Mouse (Mus musculus): ENCODE data around the gene Zc3h18. TPM values are rescaled to one million over a fixed set of nuclear protein-coding genes. Genes with fewer than 3 reads are reported as not detected.

Gene Zc3h18
- polyA plus RNA-seq, 1 experiment from 2014 or later = 37.0 TPM

GRCm38 (mm10) chr8:122415554-122415953 lies 39.1 kb downstream of the Zc3h18 start:
- Histone ChIP-seq H3K9ac (no peak overlapping the region), H3K9me3 (no peaks in the 10 kb centered on the region), H3K4me2 (no peak overlapping the region), H3K4me1 (replicated peaks) (no peaks in the 10 kb centered on the region), H3K27ac (replicated peaks) (no peak overlapping the region), H3K4me3 (no peak overlapping the region), H3K36me3 (peaks cover 85% of the 10 kb centered on the region), H3K27me3 (no peaks in the 10 kb centered on the region)
- WGBS = 89% methylated on average over 6 of the region's 6 CpGs
- ATAC-seq (ENCODE audit: low read depth) = no peak

GRCm38 (mm10) chr8:122419881-122420555 lies 43.6 kb downstream of the Zc3h18 start:
- Histone ChIP-seq H3K36me3 (peaks cover 40% of the 10 kb centered on the region), H3K27me3 (no peaks in the 10 kb centered on the region), H3K9me3 (no peaks in the 10 kb centered on the region), H3K27ac (replicated peaks) (no peak overlapping the region), H3K4me3 (no peak overlapping the region), H3K4me2 (no peak overlapping the region), H3K9ac (no peak overlapping the region), H3K4me1 (replicated peaks) (no peaks in the 10 kb centered on the region)
- no peak for ATAC-seq (ENCODE audit: low read depth)
- 72% methylated on average over 9 of the region's 9 CpGs for WGBS

- 88% methylated on average over 14 of the region's 14 CpGs for WGBS
- H3K4me1 ChIP-seq (replicated peaks) = no peaks in the 10 kb centered on the region
- peaks cover 25% of the 10 kb centered on the region for H3K36me3 ChIP-seq
- ATAC-seq (ENCODE audit: low read depth) = no peak
- H3K4me2 ChIP-seq = no peak within 1 kb of the TSS
- H3K27ac ChIP-seq (replicated peaks) = no peak within 1 kb of the TSS
- no peaks in the 10 kb centered on the region for H3K9me3 ChIP-seq
- no peak within 1 kb of the TSS for H3K9ac ChIP-seq
- no peaks in the 10 kb centered on the region for H3K27me3 ChIP-seq
- H3K4me3 ChIP-seq = no peak within 1 kb of the TSS
These were observed 45.1 kb downstream of the Zc3h18 start, which contains the start of gene Il17c for GRCm38 (mm10) chr8:122421376-122422070. Gene Il17c, plus strand, starts transcription at chr8:122422020.

- H3K27me3 ChIP-seq = no peaks in the 10 kb centered on the region
- H3K9me3 ChIP-seq = no peaks in the 10 kb centered on the region
- WGBS = 84% methylated on average over 24 of the region's 24 CpGs
- H3K9ac ChIP-seq = no peak overlapping the region
- peaks cover 10% of the 10 kb centered on the region for H3K36me3 ChIP-seq
- H3K4me3 ChIP-seq = no peak overlapping the region
- ATAC-seq (ENCODE audit: low read depth) = no peak
- H3K27ac ChIP-seq (replicated peaks) = no peak overlapping the region
- no peaks in the 10 kb centered on the region for H3K4me1 ChIP-seq (replicated peaks)
- no peak overlapping the region for H3K4me2 ChIP-seq
These were observed 46.8 kb downstream of the Zc3h18 start for GRCm38 (mm10) chr8:122423217-122423616.

GRCm38 (mm10) chr8:122423659-122424058 lies 47.2 kb downstream of the Zc3h18 start:
- no peak for ATAC-seq (ENCODE audit: low read depth)

GRCm38 (mm10) chr8:122426145-122426544 lies 49.7 kb downstream of the Zc3h18 start:
- Histone ChIP-seq H3K36me3 (no peaks in the 10 kb centered on the region), H3K4me1 (replicated peaks) (no peaks in the 10 kb centered on the region), H3K9me3 (no peaks in the 10 kb centered on the region), H3K4me3 (no peak overlapping the region), H3K9ac (no peak overlapping the region), H3K4me2 (no peak overlapping the region), H3K27ac (replicated peaks) (no peak overlapping the region), H3K27me3 (no peaks in the 10 kb centered on the region)
- 81% methylated on average over 9 of the region's 9 CpGs for WGBS
- ATAC-seq (ENCODE audit: low read depth) = no peak

More at GRCm38 (mm10) chr8:122423659-122424058, 47.2 kb downstream of the Zc3h18 start:
- WGBS = 62% methylated on average over 5 of the region's 5 CpGs
- Histone ChIP-seq H3K9me3 (no peaks in the 10 kb centered on the region), H3K36me3 (peaks cover 6% of the 10 kb centered on the region), H3K27me3 (no peaks in the 10 kb centered on the region), H3K9ac (no peak overlapping the region), H3K27ac (replicated peaks) (no peak overlapping the region), H3K4me3 (no peak overlapping the region), H3K4me2 (no peak overlapping the region), H3K4me1 (replicated peaks) (no peaks in the 10 kb centered on the region)

GRCm38 (mm10) chr8:122427607-122428006 lies 51.2 kb downstream of the Zc3h18 start:
- 89% methylated on average over 7 of the region's 7 CpGs for WGBS
- Histone ChIP-seq H3K9ac (no peak overlapping the region), H3K36me3 (no peaks in the 10 kb centered on the region), H3K4me2 (no peak overlapping the region), H3K4me1 (replicated peaks) (peaks cover 12% of the 10 kb centered on the region), H3K4me3 (no peak overlapping the region), H3K27me3 (no peaks in the 10 kb centered on the region), H3K27ac (replicated peaks) (no peak overlapping the region), H3K9me3 (no peaks in the 10 kb centered on the region)
- ATAC-seq (ENCODE audit: low read depth) = no peak

- H3K4me3 ChIP-seq = no peak overlapping the region
- no peak overlapping the region for H3K27ac ChIP-seq (replicated peaks)
- H3K4me1 ChIP-seq (replicated peaks) = peaks cover 18% of the 10 kb centered on the region
- no peak overlapping the region for H3K4me2 ChIP-seq
- no peak overlapping the region for H3K9ac ChIP-seq
- no peak for ATAC-seq (ENCODE audit: low read depth)
- peaks cover 2% of the 10 kb centered on the region; the same call in 1 of the 2 replicates for H3K36me3 ChIP-seq
- no peaks in the 10 kb centered on the region for H3K9me3 ChIP-seq
- H3K27me3 ChIP-seq = no peaks in the 10 kb centered on the region
- 88% methylated on average over 9 of the region's 9 CpGs for WGBS
These were observed 51.8 kb downstream of the Zc3h18 start for GRCm38 (mm10) chr8:122428163-122428562.

GRCm38 (mm10) chr8:122430058-122430636 lies 53.7 kb downstream of the Zc3h18 start:
- Histone ChIP-seq H3K36me3 (peaks cover 21% of the 10 kb centered on the region), H3K9me3 (no peaks in the 10 kb centered on the region), H3K27ac (replicated peaks) (no peak overlapping the region), H3K4me2 (no peak overlapping the region), H3K27me3 (no peaks in the 10 kb centered on the region; the same call in 1 of the 2 replicates), H3K4me3 (no peak overlapping the region), H3K9ac (no peak overlapping the region), H3K4me1 (replicated peaks) (peaks cover 19% of the 10 kb centered on the region)
- ATAC-seq (ENCODE audit: low read depth) = no peak
- 85% methylated on average over 10 of the region's 10 CpGs for WGBS

GRCm38 (mm10) chr8:122430646-122431045 lies 54.2 kb downstream of the Zc3h18 start:
- Histone ChIP-seq H3K36me3 (peaks cover 26% of the 10 kb centered on the region), H3K27ac (replicated peaks) (no peak overlapping the region), H3K4me3 (no peak overlapping the region), H3K27me3 (no peaks in the 10 kb centered on the region; the same call in 1 of the 2 replicates), H3K9me3 (no peaks in the 10 kb centered on the region), H3K9ac (no peak overlapping the region), H3K4me1 (replicated peaks) (peaks cover 19% of the 10 kb centered on the region), H3K4me2 (no peak overlapping the region)
- no peak for ATAC-seq (ENCODE audit: low read depth)
- WGBS = 81% methylated on average over 3 of the region's 3 CpGs

GRCm38 (mm10) chr8:122431694-122432442 lies 55.5 kb downstream of the Zc3h18 start:
- Histone ChIP-seq H3K9ac (peak overlapping the region; percentile 65), H3K9me3 (no peaks in the 10 kb centered on the region), H3K4me1 (replicated peaks) (peaks cover 19% of the 10 kb centered on the region), H3K27me3 (no peaks in the 10 kb centered on the region; the same call in 1 of the 2 replicates), H3K4me3 (peak overlapping the region; percentile 39), H3K36me3 (peaks cover 39% of the 10 kb centered on the region), H3K4me2 (peak overlapping the region; percentile 63), H3K27ac (replicated peaks) (no peak overlapping the region)
- ATAC-seq (ENCODE audit: low read depth) = no peak
- WGBS = 40% methylated on average over 18 of the region's 18 CpGs

Measured in neural tube, embryonic 13.5 days (tissue).